In genomic region chr3:134115007-134115406, GRCm38 (mm10) we compare ENCODE assay signal across 22 mouse cellular contexts.
DNase-seq lines count a peak whose midpoint lies in the region; ATAC-seq and TF ChIP-seq lines count a peak whose summit lies in the region.
"Had no signal": no experiment of that assay in that cellular context is flagged by ENCODE, and none has a peak within 500 bp of the region (broad histone marks: within the 10 kb centered on the region; RNA-seq: fewer than 3 reads in every experiment).

No protein-coding gene starts in this region.

- H3K4me1 ChIP-seq in forebrain, embryonic 11.5 days (replicated peaks; ENCODE audit: control insufficient read depth, insufficient read depth, low read length): no peaks in the 10 kb centered on the region
- H3K4me1 ChIP-seq in forebrain, embryonic 13.5 days: peaks cover 5% of the 10 kb centered on the region; the same call in 1 of the 2 replicates
- H3K4me1 ChIP-seq in hindbrain, embryonic 12.5 days: peaks cover 5% of the 10 kb centered on the region; the same call in 1 of the 2 replicates
- H3K4me1 ChIP-seq in hindbrain, postnatal 0 days (ENCODE audit: insufficient read depth, low read length): no peaks in the 10 kb centered on the region
- H3K4me1 ChIP-seq in midbrain, embryonic 11.5 days (ENCODE audit: control insufficient read depth, insufficient read depth, low read length): peaks cover 3% of the 10 kb centered on the region; the same call in 1 of the 2 replicates
- H3K4me1 ChIP-seq in midbrain, embryonic 15.5 days: no peaks in the 10 kb centered on the region
- H3K4me1 ChIP-seq in neural tube, embryonic 13.5 days (replicated peaks): peaks cover 12% of the 10 kb centered on the region
- H3K4me1 ChIP-seq: hindbrain, embryonic 15.5 days; intestine, embryonic 15.5 days had no signal

- ATAC-seq in forebrain, embryonic 11.5 days (replicated peaks; ENCODE audit: low FRiP score): peak; percentile 36; the same call in 1 of the 2 replicates
- no peak for ATAC-seq in forebrain, embryonic 13.5 days
- ATAC-seq in hindbrain, embryonic 12.5 days (ENCODE audit: low FRiP score): 0 out of 2 replicates have a peak, but pooled peaks have one; percentile 46
- ATAC-seq in hindbrain, postnatal 0 days: no peak
- peak; percentile 43; the same call in 1 of the 2 replicates for ATAC-seq in midbrain, embryonic 11.5 days (ENCODE audit: low FRiP score)
- no peak for ATAC-seq in midbrain, embryonic 15.5 days (replicated peaks)
- ATAC-seq in neural tube, embryonic 13.5 days (ENCODE audit: low read depth): 0 out of 2 replicates have a peak, but pooled peaks have one; percentile 58
- ATAC-seq: intestine, embryonic 15.5 days; Patski had no signal

- H3K4me2 ChIP-seq in forebrain, embryonic 11.5 days (ENCODE audit: low read depth, low read length, severe bottlenecking): no peak overlapping the region
- H3K4me2 ChIP-seq in forebrain, embryonic 13.5 days: no peak overlapping the region
- H3K4me2 ChIP-seq in hindbrain, embryonic 12.5 days (replicated peaks): no peak overlapping the region
- H3K4me2 ChIP-seq in hindbrain, postnatal 0 days (ENCODE audit: low read depth, low read length): no peak overlapping the region
- H3K4me2 ChIP-seq in midbrain, embryonic 11.5 days: no peak overlapping the region
- H3K4me2 ChIP-seq in midbrain, embryonic 15.5 days: no peak overlapping the region
- no peak overlapping the region for H3K4me2 ChIP-seq in neural tube, embryonic 13.5 days
- H3K4me2 ChIP-seq: heart, embryonic 11.5 days; hindbrain, embryonic 15.5 days; intestine, embryonic 15.5 days had no signal

- no peak overlapping the region for H3K27ac ChIP-seq in forebrain, embryonic 11.5 days (ENCODE audit: low read depth, low read length)
- H3K27ac ChIP-seq in forebrain, embryonic 13.5 days: no peak overlapping the region
- H3K27ac ChIP-seq in hindbrain, embryonic 12.5 days: no peak overlapping the region
- no peak overlapping the region for H3K27ac ChIP-seq in hindbrain, postnatal 0 days
- H3K27ac ChIP-seq in midbrain, embryonic 11.5 days (ENCODE audit: low read depth, low read length): no peak overlapping the region
- H3K27ac ChIP-seq in midbrain, embryonic 15.5 days: no peak overlapping the region
- no peak overlapping the region for H3K27ac ChIP-seq in neural tube, embryonic 13.5 days (replicated peaks)
- H3K27ac ChIP-seq: gastrocnemius, adult 2 months; hindbrain, embryonic 15.5 days; intestine, embryonic 15.5 days had no signal

- WGBS in forebrain, embryonic 11.5 days: 96% methylated on average over 4 of the region's 4 CpGs
- 97% methylated on average over 4 of the region's 4 CpGs for WGBS in forebrain, embryonic 13.5 days
- WGBS in hindbrain, embryonic 12.5 days: 93% methylated on average over 4 of the region's 4 CpGs
- 92% methylated on average over 4 of the region's 4 CpGs for WGBS in hindbrain, postnatal 0 days
- WGBS in midbrain, embryonic 11.5 days: 93% methylated on average over 4 of the region's 4 CpGs
- WGBS in midbrain, embryonic 15.5 days: 95% methylated on average over 4 of the region's 4 CpGs
- whole genome bisulfite sequencing in neural tube, embryonic 13.5 days: 83% methylated on average over 4 of the region's 4 CpGs

- H3K9ac ChIP-seq in forebrain, embryonic 11.5 days (ENCODE audit: low read length): no peak overlapping the region
- no peak overlapping the region for H3K9ac ChIP-seq in forebrain, embryonic 13.5 days
- H3K9ac ChIP-seq in hindbrain, embryonic 12.5 days: no peak overlapping the region
- H3K9ac ChIP-seq in hindbrain, postnatal 0 days (replicated peaks; ENCODE audit: low read length): no peak overlapping the region
- H3K9ac ChIP-seq in midbrain, embryonic 11.5 days (ENCODE audit: low read length): no peak overlapping the region
- no peak overlapping the region for H3K9ac ChIP-seq in midbrain, embryonic 15.5 days
- no peak overlapping the region for H3K9ac ChIP-seq in neural tube, embryonic 13.5 days
- H3K9ac ChIP-seq: hindbrain, embryonic 15.5 days; intestine, embryonic 15.5 days had no signal

- H3K9me3 ChIP-seq in forebrain, embryonic 11.5 days (ENCODE audit: control insufficient read depth, low read length): no peaks in the 10 kb centered on the region
- no peaks in the 10 kb centered on the region for H3K9me3 ChIP-seq in forebrain, embryonic 13.5 days (replicated peaks)
- H3K9me3 ChIP-seq in hindbrain, embryonic 12.5 days (replicated peaks): no peaks in the 10 kb centered on the region
- no peaks in the 10 kb centered on the region for H3K9me3 ChIP-seq in hindbrain, postnatal 0 days (ENCODE audit: low read length)
- H3K9me3 ChIP-seq in midbrain, embryonic 11.5 days (ENCODE audit: control insufficient read depth, low read length): no peaks in the 10 kb centered on the region
- no peaks in the 10 kb centered on the region for H3K9me3 ChIP-seq in midbrain, embryonic 15.5 days
- no peaks in the 10 kb centered on the region for H3K9me3 ChIP-seq in neural tube, embryonic 13.5 days
- H3K9me3 ChIP-seq: G1E; hindbrain, embryonic 15.5 days; intestine, embryonic 15.5 days had no signal

- H3K4me3 ChIP-seq in forebrain, embryonic 11.5 days (ENCODE audit: low read depth, low read length): no peak overlapping the region
- no peak overlapping the region for H3K4me3 ChIP-seq in forebrain, embryonic 13.5 days
- H3K4me3 ChIP-seq in hindbrain, embryonic 12.5 days: no peak overlapping the region
- H3K4me3 ChIP-seq in hindbrain, postnatal 0 days (ENCODE audit: low read length): no peak overlapping the region
- H3K4me3 ChIP-seq in midbrain, embryonic 11.5 days (ENCODE audit: low read depth, low read length): no peak overlapping the region
- H3K4me3 ChIP-seq in midbrain, embryonic 15.5 days: no peak overlapping the region
- no peak overlapping the region for H3K4me3 ChIP-seq in neural tube, embryonic 13.5 days
- H3K4me3 ChIP-seq: gastrocnemius, adult 2 months; hindbrain, embryonic 15.5 days; intestine, embryonic 15.5 days had no signal

- H3K27me3 ChIP-seq in forebrain, embryonic 11.5 days (ENCODE audit: control insufficient read depth, insufficient read depth, low read length): no peaks in the 10 kb centered on the region
- no peaks in the 10 kb centered on the region for H3K27me3 ChIP-seq in forebrain, embryonic 13.5 days
- no peaks in the 10 kb centered on the region for H3K27me3 ChIP-seq in hindbrain, embryonic 12.5 days
- no peaks in the 10 kb centered on the region for H3K27me3 ChIP-seq in hindbrain, postnatal 0 days (ENCODE audit: insufficient read depth, low read length)
- no peaks in the 10 kb centered on the region for H3K27me3 ChIP-seq in midbrain, embryonic 11.5 days (ENCODE audit: control insufficient read depth, insufficient read depth, low read length)
- no peaks in the 10 kb centered on the region for H3K27me3 ChIP-seq in midbrain, embryonic 15.5 days (replicated peaks)
- no peaks in the 10 kb centered on the region; the same call in 1 of the 2 replicates for H3K27me3 ChIP-seq in neural tube, embryonic 13.5 days
- H3K27me3 ChIP-seq: CH12.LX; hindbrain, embryonic 15.5 days; intestine, embryonic 15.5 days; Patski had no signal

- TF ChIP-seq CTCF in hindbrain, postnatal 0 days (IDR thresholded peaks at IDR 0.05; ENCODE audit: low read depth): no peak

- no peaks in the 10 kb centered on the region for H3K36me3 ChIP-seq in forebrain, embryonic 11.5 days (ENCODE audit: control insufficient read depth, insufficient read depth, low read length)
- H3K36me3 ChIP-seq in forebrain, embryonic 13.5 days (ENCODE audit: poor library complexity, severe bottlenecking): no peaks in the 10 kb centered on the region
- no peaks in the 10 kb centered on the region for H3K36me3 ChIP-seq in hindbrain, embryonic 12.5 days
- H3K36me3 ChIP-seq in hindbrain, postnatal 0 days (ENCODE audit: insufficient read depth, low read length): no peaks in the 10 kb centered on the region
- no peaks in the 10 kb centered on the region for H3K36me3 ChIP-seq in midbrain, embryonic 11.5 days (ENCODE audit: control insufficient read depth, insufficient read depth, low read length)
- H3K36me3 ChIP-seq in midbrain, embryonic 15.5 days (replicated peaks): no peaks in the 10 kb centered on the region
- no peaks in the 10 kb centered on the region for H3K36me3 ChIP-seq in neural tube, embryonic 13.5 days
- H3K36me3 ChIP-seq: G1E; hindbrain, embryonic 15.5 days; intestine, embryonic 15.5 days had no signal

- no peak for DNase-seq in forebrain, embryonic 11.5 days (ENCODE audit: low spot score)
- DNase-seq in hindbrain, postnatal 0 days (ENCODE audit: low spot score): no peak
- DNase-seq in midbrain, embryonic 11.5 days (ENCODE audit: low spot score, missing footprints): peak; percentile 81
- DNase-seq: adrenal gland, postnatal 10 days; adrenal gland, postnatal 36 days; B cell, adult 2 months; cerebellum, adult 18-20 months; cerebellum, adult 9-10 months; cerebellum, postnatal 14 days; gastrocnemius, adult 2 months; gastrocnemius, postnatal 14 days; heart, adult 11 months had no signal

Comparison
In these comparisons a context has a peak if more than half of its experiments do, and no peak if none do; other contexts are left out.
1. ATAC-seq: peak in forebrain, embryonic 11.5 days (single experiment), hindbrain, embryonic 12.5 days (single experiment), midbrain, embryonic 11.5 days (single experiment) and neural tube, embryonic 13.5 days (single experiment); none in forebrain, embryonic 13.5 days (single experiment), hindbrain, postnatal 0 days (single experiment) and midbrain, embryonic 15.5 days (single experiment).